Mouse (Mus musculus): ENCODE data around the gene Ebf3.

DNA sequence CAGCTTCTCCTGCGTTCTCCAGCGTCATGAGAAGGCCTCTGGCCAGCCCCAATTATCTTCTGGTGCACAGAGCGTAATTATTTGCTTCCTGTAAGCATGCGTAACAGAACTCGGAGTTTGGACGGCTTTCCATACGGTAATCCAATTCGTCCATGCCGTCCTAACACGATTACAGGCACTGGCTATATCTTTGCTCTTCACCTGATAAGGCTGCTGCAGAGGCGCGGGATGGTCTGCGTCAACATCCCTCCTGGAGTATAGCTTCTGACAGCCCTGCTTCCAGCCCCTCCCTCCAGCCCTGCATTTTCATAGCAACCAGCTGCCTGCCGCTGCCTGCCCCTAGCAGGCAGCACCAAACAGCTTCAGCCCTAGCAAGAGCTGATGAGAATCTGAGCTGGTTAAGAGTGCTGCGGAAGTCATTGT is 12.9 kb downstream of the Ebf3 start:
- no peak for TF ChIP-seq E2F4 (IDR thresholded peaks at IDR 0.05; ENCODE audit: insufficient read depth)
- no peak for TF ChIP-seq MAX (IDR thresholded peaks at IDR 0.05; ENCODE audit: low read depth)
- TF ChIP-seq POLR2A (IDR thresholded peaks at IDR 0.05; ENCODE audit: insufficient read length, low read depth), result no peak
- no peak for TF ChIP-seq TCF12 (IDR thresholded peaks at IDR 0.05; ENCODE audit: insufficient read depth, poor library complexity, severe bottlenecking)
- TF ChIP-seq TCF3 (IDR thresholded peaks at IDR 0.05; ENCODE audit: insufficient read length, low read depth), result no peak
- TF ChIP-seq REST (IDR thresholded peaks at IDR 0.05; ENCODE audit: insufficient read depth, insufficient read length), result no peak
- no peak for TF ChIP-seq USF1 (IDR thresholded peaks at IDR 0.05; ENCODE audit: low read depth)

All from myocyte (in vitro differentiated cells).